Mouse (Mus musculus): ENCODE data around the gene Zfand4. TPM values are rescaled to one million over a fixed set of nuclear protein-coding genes. Genes with fewer than 3 reads are reported as not detected.

Zfand4 gene
- polyA plus RNA-seq, 1 experiment: 0.20 TPM

- H3K27ac ChIP-seq (ENCODE audit: insufficient read depth, low read depth, low read length): no peak overlapping the region
- peaks cover 5% of the 10 kb centered on the region; the same call in 1 of the 2 replicates for H3K4me1 ChIP-seq (ENCODE audit: control insufficient read depth, insufficient read depth, low read length)
- WGBS: 79% methylated on average over 6 of the region's 6 CpGs
- TF ChIP-seq POLR2A (IDR thresholded peaks at IDR 0.05; ENCODE audit: low read depth, low read length) (no peak), CTCF (conservative IDR thresholded peaks at IDR 0.05; ENCODE audit: insufficient read depth, insufficient read length, low read depth, low read length) (no peak)
- no peak overlapping the region for H3K4me3 ChIP-seq (ENCODE audit: insufficient read depth, low read depth, low read length)
- no peaks in the 10 kb centered on the region for H3K27me3 ChIP-seq (replicated peaks; ENCODE audit: control insufficient read depth, insufficient read depth, low read length)
- DNase-seq: no peak
- no peaks in the 10 kb centered on the region for H3K36me3 ChIP-seq (ENCODE audit: control insufficient read depth, insufficient read depth, low read length)
These were observed 106.4 kb downstream of the Zfand4 start for GRCm38 (mm10) chr6:116370216-116370976.

- peaks cover 5% of the 10 kb centered on the region; the same call in 1 of the 2 replicates for H3K4me1 ChIP-seq (ENCODE audit: control insufficient read depth, insufficient read depth, low read length)
These were observed 107.5 kb downstream of the Zfand4 start for GRCm38 (mm10) chr6:116371500-116371899.

GRCm38 (mm10) chr6:116374136-116374535 lies 110.1 kb downstream of the Zfand4 start:
- Histone ChIP-seq H3K4me1 (ENCODE audit: control insufficient read depth, insufficient read depth, low read length) (peaks cover 15% of the 10 kb centered on the region; the same call in 1 of the 2 replicates), H3K27ac (ENCODE audit: insufficient read depth, low read depth, low read length) (no peak overlapping the region), H3K36me3 (ENCODE audit: control insufficient read depth, insufficient read depth, low read length) (no peaks in the 10 kb centered on the region), H3K27me3 (replicated peaks; ENCODE audit: control insufficient read depth, insufficient read depth, low read length) (no peaks in the 10 kb centered on the region), H3K4me3 (ENCODE audit: insufficient read depth, low read depth, low read length) (no peak overlapping the region)
- no peak for DNase-seq
- TF ChIP-seq POLR2A (IDR thresholded peaks at IDR 0.05; ENCODE audit: low read depth, low read length) (no peak), CTCF (conservative IDR thresholded peaks at IDR 0.05; ENCODE audit: insufficient read depth, insufficient read length, low read depth, low read length) (no peak)
- WGBS: 79% methylated on average over 1 of the region's 1 CpGs

More at GRCm38 (mm10) chr6:116371500-116371899, 107.5 kb downstream of the Zfand4 start:
- TF ChIP-seq CTCF (conservative IDR thresholded peaks at IDR 0.05; ENCODE audit: insufficient read depth, insufficient read length, low read depth, low read length) (no peak), POLR2A (IDR thresholded peaks at IDR 0.05; ENCODE audit: low read depth, low read length) (no peak)
- Histone ChIP-seq H3K36me3 (ENCODE audit: control insufficient read depth, insufficient read depth, low read length) (no peaks in the 10 kb centered on the region), H3K27me3 (replicated peaks; ENCODE audit: control insufficient read depth, insufficient read depth, low read length) (no peaks in the 10 kb centered on the region), H3K27ac (ENCODE audit: insufficient read depth, low read depth, low read length) (no peak overlapping the region), H3K4me3 (ENCODE audit: insufficient read depth, low read depth, low read length) (no peak overlapping the region)
- no peak for DNase-seq
- 86% methylated on average over 3 of the region's 3 CpGs for WGBS

GRCm38 (mm10) chr6:116374618-116375017 lies 110.6 kb downstream of the Zfand4 start:
- no peak for DNase-seq
- H3K4me1 ChIP-seq (ENCODE audit: control insufficient read depth, insufficient read depth, low read length): peaks cover 13% of the 10 kb centered on the region; the same call in 1 of the 2 replicates
- H3K4me3 ChIP-seq (ENCODE audit: insufficient read depth, low read depth, low read length): no peak overlapping the region
- no peak for TF ChIP-seq POLR2A (IDR thresholded peaks at IDR 0.05; ENCODE audit: low read depth, low read length)
- no peak for TF ChIP-seq CTCF (conservative IDR thresholded peaks at IDR 0.05; ENCODE audit: insufficient read depth, insufficient read length, low read depth, low read length)
- no peaks in the 10 kb centered on the region for H3K36me3 ChIP-seq (ENCODE audit: control insufficient read depth, insufficient read depth, low read length)
- H3K27ac ChIP-seq (ENCODE audit: insufficient read depth, low read depth, low read length): no peak overlapping the region
- H3K27me3 ChIP-seq (replicated peaks; ENCODE audit: control insufficient read depth, insufficient read depth, low read length): no peaks in the 10 kb centered on the region

- no peak for TF ChIP-seq CTCF (conservative IDR thresholded peaks at IDR 0.05; ENCODE audit: insufficient read depth, insufficient read length, low read depth, low read length)
- no peak for TF ChIP-seq POLR2A (IDR thresholded peaks at IDR 0.05; ENCODE audit: low read depth, low read length)
- no peaks in the 10 kb centered on the region for H3K27me3 ChIP-seq (replicated peaks; ENCODE audit: control insufficient read depth, insufficient read depth, low read length)
- 96% methylated on average over 7 of the region's 7 CpGs for WGBS
These were observed 114.9 kb downstream of the Zfand4 start for GRCm38 (mm10) chr6:116378892-116379291.

More at GRCm38 (mm10) chr6:116378892-116379291, 114.9 kb downstream of the Zfand4 start:
- H3K4me1 ChIP-seq (ENCODE audit: control insufficient read depth, insufficient read depth, low read length): peaks cover 29% of the 10 kb centered on the region
- no peak overlapping the region for H3K27ac ChIP-seq (ENCODE audit: insufficient read depth, low read depth, low read length)
- H3K4me3 ChIP-seq (ENCODE audit: insufficient read depth, low read depth, low read length): no peak overlapping the region
- H3K36me3 ChIP-seq (ENCODE audit: control insufficient read depth, insufficient read depth, low read length): no peaks in the 10 kb centered on the region
- DNase-seq: no peak

Other genes starting within 250 kb of the Zfand4 start
- gene Tmcc1, start 70.7 kb upstream of the Zfand4 start, polyA plus RNA-seq (2012; rRNA removed): 8.6 and 10.1 TPM in 2 replicates
- gene Washc2, start 56.2 kb upstream of the Zfand4 start, polyA plus RNA-seq (2012; rRNA removed): 54.8 and 61.9 TPM in 2 replicates
- 112 and 126 TPM in 2 replicates for gene March8, start 73.8 kb downstream of the Zfand4 start, polyA plus RNA-seq (2012; rRNA removed)
- 0.45 and 1.2 TPM in 2 replicates for gene Alox5, start 197.0 kb downstream of the Zfand4 start, polyA plus RNA-seq (2012; rRNA removed)
- not detected in 2 replicates for gene Olfr211, start 224.9 kb downstream of the Zfand4 start, polyA plus RNA-seq (2012; rRNA removed)
- not detected in 2 replicates for gene Olfr212, start 242.3 kb downstream of the Zfand4 start, polyA plus RNA-seq (2012; rRNA removed)